Mouse (Mus musculus) left cerebral cortex, adult 6 months (tissue): Measurements from ENCODE around the gene Hccs. TPM values are rescaled to one million over a fixed set of nuclear protein-coding genes. Genes with fewer than 3 reads are reported as not detected.

Source experiments
- long read RNA-seq, 2 experiments: library from polyadenylated mRNA; unstranded; transcript quantifications; one replicate each; pipeline ENCODE4 v2.0.0; 2019 to 2020
- polyA plus RNA-seq: library from polyadenylated mRNA; unstranded; fragments of <200 nt; fragmentation: Nextera tagmentation; gene quantifications from 2 replicates; pipeline ENCODE4 v1.2.3, GENCODE M21; 2021

Gene Hccs
- 26.3 and 26.8 TPM in 2 replicates for polyA plus RNA-seq
- long read RNA-seq, experiment 1, transcript Hccs-202 (7 exons, 2,473 nt), result major isoform, 130 of 199 reads
- long read RNA-seq, experiment 1, transcript Hccs-201 (7 exons, 2,320 nt), result minor isoform, 44 of 199 reads
- long read RNA-seq, experiment 1, partial matches to known transcripts, result 9 of 199 reads
- long read RNA-seq, experiment 1, other reads (novel, unspliced or antisense), result 16 of 199 reads
- long read RNA-seq, experiment 2, transcript Hccs-202 (7 exons, 2,473 nt), result major isoform, 24 of 44 reads
- long read RNA-seq, experiment 2, transcript Hccs-201 (7 exons, 2,320 nt), result minor isoform, 5 of 44 reads
- long read RNA-seq, experiment 2, partial matches to known transcripts, result 2 of 44 reads
- long read RNA-seq, experiment 2, other reads (novel, unspliced or antisense), result 13 of 44 reads

DNA sequence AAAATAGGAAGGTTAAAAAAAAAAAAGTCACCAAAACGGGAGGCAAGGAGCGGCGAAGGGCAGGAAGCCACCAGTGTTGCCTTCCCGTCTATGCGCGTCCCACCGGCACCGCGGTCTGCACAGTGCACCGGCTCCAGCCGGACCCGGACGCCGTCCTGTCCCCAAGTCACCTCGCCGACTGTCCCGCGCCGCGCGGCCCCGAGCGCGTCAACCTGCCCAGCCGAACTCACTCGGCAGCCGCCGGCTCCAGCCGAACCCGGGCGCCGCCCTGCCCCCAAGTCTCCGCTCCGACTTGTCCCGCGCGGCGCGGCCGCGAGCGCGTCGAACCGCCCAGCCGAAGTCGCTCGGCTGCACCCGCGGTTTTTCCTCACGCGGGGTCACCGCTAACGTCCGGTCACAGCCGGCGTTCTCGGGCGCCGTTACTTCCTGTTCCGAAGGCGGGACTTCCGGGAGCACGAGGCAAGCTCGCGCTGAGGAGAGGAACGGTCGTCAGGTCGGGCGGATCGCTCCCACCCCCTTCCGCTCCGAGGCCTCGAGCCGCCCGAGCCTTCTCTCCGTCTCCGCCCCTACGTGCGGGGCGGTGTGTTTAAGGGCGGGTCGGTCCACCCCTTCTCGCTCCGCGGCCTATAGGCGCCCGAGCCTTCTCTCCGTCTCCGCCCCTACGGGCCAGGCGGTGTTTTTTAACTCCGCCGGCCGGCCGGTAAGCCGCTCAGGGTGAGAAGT lies at the start of gene Hccs:
Gene Hccs, minus strand, starts transcription at position 428 of the 723 bp plus-strand sequence.

Other genes with a start within 250 kb of the Hccs start
- gene Amelx, start 133.2 kb downstream of the Hccs start, polyA plus RNA-seq, result not detected in 2 replicates